Mouse (Mus musculus): ENCODE results near the gene Nol4l.

The Nol4l gene

DNA sequence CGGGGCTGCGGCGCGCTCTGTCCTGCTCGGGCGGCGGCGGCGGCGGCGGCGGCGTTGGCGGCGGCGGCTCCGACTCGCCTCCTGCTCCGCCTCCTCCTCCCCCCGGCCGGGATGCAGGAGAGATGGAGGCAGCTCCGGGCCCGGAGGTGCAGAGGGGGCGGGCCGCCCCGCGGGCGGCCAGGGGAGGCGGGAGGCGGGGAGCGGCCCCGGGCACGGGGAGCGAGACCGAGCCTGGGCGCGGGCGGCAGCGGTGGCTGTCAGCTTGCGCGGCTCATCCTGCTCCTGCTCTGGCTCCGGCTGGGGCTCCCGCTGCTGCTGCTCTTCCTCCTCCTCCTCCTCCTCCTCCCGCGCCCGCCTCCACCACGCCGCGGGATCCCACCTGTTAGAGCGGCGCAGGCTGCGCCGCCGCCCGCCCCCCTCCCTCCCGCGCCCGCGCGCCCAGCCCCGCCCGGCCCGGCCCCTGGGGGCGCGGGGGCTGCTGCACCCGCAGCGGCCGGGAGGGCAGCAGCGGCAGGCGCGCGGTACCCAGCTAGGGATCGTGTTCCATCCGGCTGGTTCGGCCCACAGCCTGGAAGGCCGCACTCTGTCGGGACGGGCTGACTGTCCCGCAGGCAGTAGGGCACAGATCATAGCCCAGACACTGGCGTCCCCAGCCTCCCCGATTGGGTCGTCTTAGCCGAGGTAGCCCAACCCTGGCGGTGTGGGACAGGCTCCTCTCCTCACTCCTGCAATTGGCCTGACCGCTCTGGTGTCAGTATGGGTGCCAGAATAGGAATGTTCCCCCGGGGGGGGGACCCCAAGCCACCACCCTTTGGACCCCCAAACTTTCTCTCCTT is at the start of gene Nol4l:
TSS of gene Nol4l (minus strand) at position 41 of the 836 bp plus-strand sequence.
- DNase-seq (ENCODE audit: low spot score in 2 of 2) = no peak

DNA sequence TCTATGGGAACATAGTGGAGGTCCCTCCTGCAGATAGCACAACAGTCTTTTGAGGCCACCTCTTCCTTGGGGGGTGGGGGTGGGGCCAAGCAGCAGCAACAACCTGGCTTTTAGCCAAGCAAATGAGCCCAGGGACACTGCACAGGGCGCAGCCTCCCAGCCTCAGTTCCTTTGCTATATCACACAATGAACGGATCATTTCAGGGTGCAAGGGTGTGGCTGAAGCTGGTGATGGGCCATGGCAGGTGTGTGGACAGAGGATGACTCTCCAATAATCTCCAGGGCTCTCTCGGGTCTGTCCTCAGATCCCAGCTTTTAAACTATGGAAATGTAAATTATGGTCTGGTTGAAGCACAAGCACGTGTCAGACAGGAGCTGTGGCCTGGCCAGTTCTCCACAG is 47.4 kb upstream of the Nol4l start:
- no peak for DNase-seq (ENCODE audit: low spot score in 2 of 2)

DNA sequence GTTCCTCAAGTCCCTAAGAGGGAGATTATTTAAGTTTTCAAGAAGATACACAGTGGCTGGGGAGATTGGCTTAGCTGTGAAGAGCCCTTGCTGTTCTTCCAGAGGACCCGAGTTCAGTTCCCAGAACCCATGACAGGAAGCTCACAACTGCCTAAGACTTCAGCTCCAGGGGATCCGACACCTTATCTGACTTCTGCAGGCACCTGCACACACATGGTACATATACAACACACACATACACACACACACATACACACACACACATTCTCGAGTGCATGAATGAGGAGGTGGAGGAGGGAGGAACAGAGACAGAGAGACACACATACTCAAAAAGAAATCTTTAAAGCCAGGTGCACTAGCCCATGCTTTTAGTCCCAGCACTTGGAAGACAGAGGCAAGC is 46.4 kb upstream of the Nol4l start:
- no peak for DNase-seq (ENCODE audit: low spot score in 2 of 2)

DNA sequence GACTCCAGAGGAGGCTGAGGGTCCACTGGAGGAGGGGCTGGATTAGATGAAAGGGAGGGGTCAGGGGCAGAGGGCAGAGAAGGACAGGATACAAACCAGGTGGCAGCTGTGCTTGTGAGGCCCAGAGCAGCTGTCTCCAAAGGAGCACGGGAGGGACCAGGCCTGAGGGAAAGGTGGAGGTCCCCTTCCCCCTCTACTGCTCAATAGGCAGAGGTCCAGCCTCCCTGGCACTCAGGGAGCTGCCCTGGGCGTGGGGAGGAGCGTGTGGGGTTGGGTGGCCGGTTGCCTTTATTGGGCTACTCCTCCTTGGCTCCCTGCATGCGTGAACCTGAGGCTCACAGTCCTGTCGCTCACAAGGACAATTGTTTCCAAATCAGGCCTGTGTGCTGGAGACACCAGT is 45.8 kb upstream of the Nol4l start:
- DNase-seq (ENCODE audit: low spot score in 2 of 2) = no peak

DNA sequence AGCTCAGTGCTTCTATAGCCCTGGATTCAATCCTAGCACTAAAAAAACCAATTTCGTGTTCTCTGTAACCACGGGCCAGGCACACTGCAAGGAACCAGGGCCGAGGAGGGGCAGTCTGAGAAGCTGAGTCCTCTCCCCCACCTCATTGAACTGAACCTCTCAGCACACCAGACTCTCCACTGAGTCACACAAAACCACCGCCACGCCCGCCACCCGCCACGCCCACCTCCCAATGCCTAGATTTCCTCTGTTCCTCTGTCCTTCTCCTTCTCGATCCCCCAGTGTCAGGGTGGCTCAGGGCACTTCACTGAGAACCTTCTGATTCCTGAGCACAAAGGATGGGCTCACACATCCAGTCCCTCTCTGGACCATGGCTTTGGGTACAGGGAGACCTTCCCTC is 43.3 kb upstream of the Nol4l start:
- no peak for DNase-seq (ENCODE audit: low spot score in 2 of 2)

DNA sequence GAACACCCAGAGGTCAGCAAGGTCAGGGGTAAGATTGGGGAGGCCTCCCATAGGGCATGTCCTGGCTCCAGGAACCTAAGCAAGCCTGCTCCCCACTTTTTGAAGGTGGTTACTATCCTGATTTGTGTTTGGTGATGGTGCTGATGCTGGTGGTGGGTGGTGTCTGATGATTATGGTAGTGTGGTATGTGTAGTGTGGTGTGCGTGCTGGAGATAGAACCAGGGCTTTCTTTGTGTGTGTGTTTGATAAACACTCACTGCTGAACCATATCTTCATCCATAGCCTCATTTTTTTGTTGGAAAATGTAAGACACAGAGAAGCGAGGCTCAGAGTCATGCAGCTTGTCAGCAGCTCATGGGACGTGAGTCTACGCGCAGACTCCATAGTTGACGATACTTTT is 38.8 kb upstream of the Nol4l start:
- DNase-seq (ENCODE audit: low spot score in 2 of 2) = no peak

DNA sequence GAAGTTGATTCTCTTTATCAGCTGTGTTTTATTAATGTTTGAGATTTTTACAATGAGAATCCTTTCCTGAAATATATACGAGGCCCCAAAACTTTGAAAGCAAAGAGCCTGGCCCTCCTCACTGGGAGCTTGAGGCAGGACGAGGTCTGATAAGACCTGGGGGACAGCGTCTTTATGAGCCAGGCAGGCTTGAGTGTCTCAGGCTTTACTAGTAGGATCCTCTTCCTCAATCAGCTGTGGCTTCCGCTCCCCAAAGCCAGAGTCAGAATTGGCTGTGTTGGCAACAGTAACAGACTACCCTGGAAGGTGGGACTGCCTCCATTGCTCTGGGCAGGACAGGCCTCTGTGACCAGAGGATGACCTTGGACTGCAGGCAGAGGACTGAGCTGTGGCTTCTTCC is 38.2 kb upstream of the Nol4l start:
- DNase-seq (ENCODE audit: low spot score in 2 of 2) = no peak

DNA sequence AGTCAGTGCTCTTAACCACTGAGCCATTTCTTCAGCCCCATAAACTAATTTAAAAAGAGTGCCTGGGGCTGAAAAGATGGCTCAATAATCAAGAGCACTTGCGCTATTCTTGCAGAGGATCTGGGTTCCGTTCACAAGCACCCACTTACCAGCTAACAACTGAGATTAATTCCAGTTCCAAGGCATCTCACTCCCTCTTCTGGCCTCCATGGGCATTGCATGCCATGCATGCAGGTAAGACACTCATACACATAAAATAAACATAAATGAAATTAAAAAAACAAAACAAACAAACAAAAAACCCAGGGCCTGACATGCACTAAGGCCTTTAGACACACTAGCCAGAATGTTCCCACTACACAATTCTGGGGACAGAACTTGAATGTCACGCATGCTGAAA is 34.6 kb upstream of the Nol4l start:
- no peak for DNase-seq (ENCODE audit: low spot score in 2 of 2)

DNA sequence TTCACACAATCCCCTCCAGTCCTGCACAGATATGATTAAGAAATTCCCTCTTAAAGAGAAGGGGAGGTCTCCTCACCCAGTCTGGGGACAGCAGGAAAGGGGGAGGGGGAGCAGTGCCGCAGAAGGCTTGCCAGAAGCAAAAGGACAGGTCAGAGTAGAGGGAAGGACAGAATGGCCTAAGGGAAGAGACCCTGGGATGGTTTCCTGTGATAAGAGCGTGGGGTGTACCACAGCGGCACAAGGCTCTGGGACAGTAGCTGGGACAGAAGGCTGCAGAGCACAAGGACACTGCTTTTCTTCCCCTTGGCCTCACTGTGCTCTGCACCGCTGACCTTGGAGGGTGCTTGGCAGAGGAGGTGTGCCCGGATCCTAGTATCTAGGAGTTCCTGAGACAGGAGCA is 31.8 kb upstream of the Nol4l start:
- no peak for DNase-seq (ENCODE audit: low spot score in 2 of 2)

DNA sequence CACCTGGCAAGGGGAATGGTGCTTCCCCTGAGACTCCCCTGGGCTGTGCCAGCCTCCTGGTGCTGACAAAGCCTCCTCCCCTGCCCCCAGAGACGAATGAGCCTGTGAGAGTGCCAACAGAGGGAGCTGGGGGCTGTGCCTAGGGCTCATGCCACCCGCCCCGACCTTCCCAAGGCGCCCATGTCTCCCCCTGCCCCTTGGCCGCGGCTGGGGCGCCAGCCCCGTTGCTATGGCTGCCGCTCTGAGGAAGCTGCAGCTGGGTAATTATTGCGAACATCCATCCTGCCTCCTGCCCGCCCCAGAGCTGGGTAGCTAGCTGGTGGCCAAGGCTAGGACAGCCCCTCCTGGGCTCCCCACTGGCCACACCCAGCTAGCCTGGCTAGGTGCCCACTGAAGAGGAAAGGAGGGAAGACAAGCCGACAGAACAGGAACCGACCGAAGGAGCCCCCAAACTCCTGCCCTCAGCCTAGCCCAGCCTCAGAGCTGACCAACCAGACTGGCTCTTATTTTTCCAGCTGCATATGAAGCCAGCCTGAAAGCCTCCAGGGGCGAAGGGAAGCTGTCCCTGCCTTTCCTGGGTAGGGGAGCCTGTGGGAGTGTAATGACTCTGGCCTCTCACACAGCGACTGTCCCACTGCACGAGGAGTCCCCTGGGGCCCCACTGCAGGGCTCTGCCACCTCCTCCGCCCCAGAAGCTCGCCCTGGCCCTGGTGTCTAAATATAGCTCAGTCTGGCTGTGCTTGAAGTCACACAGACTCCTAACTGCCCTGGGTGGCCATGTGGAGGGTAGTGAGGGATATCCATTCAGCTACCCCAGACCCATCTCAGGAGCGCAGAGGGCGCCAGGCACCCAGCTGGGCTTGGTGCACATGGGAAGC is 31.1 kb upstream of the Nol4l start:
- DNase-seq (ENCODE audit: low spot score in 2 of 2) = peak in 1 of 2 experiments; percentile 5

DNA sequence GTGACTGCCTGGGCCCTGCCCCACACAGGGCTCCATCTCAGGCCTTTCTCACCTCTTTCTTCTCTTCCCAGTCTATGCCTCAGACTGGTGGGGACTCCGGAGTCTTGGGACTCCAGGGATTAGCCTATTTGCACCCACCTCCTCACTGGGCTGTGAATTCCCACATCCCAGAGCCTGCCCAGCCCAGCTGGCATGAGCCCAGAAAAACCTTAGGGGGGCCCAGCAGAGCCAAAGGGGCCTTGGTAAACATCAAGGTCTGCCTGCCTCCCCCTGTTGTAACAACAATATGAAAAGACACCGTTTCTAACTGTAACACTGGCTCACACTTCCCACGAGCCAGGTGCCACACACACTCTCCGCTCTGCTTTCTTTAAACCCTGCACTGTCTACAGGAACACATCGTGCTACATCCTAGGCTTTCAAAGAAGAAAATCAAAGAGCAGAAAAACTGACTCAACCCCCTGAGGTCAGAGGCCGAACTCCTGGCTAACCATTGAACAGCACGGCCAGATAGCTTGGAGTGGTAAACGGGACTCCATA is 29.9 kb upstream of the Nol4l start:
- DNase-seq (ENCODE audit: low spot score in 2 of 2) = peak in 1 of 2 experiments; percentile 9

DNA sequence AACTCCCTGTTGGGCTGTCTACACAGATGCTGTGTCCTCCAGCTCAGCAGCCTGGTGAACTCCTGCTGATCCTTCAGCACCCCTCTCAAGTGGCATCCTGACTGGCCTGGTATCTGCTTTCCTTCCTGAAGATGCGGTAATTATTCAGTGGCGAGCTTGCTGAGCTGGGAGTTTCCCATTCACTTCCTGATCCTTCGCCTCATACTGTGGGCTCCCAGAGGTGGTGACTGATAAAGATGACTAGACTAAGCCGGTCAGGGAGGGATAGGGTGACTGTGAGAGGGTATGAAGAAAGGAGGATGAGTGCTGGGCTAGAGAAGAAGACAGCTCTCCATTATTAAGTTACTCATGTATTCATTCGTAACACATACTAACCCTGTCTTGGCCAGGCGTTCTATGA is 28.7 kb upstream of the Nol4l start:
- no peak for DNase-seq (ENCODE audit: low spot score in 2 of 2)

DNA sequence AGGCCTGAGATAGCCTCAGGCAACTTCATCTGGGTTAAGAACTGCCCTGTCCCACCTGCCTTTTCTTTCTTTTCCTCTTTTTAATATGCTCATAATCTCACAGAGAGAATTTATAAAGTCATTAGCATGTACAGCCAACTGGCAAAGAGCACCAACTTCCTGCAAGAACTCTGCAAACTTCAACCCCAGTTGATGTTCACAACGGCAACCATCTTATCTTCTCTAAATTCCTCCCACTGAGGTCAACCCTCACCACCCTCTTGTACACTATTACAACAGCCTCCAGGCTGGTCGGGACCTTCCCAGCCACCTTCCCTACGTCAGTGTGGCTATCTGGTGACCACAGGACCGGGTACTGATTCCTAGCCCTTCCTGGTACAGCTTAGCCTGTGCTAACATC is 27.5 kb upstream of the Nol4l start:
- no peak for DNase-seq (ENCODE audit: low spot score in 2 of 2)

DNA sequence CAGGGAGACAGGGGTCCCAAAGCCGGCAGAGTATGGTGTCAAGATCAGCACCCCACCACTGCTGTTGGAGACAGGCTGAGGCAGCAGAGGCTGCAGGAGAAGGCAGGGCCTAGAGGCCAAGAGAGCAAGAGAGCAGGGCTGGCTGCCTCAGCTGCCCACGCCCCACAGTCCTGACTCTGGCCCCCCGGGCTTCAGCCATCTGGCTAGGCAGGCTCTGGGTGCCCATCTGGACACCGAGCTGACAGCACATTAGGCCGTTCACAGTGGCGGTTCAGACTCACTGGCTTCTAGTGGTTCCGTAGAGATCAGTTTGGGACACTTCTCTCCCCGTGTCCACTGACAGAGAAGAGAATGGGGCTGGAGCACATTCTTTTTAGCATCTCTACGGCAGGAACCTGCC is 26.4 kb upstream of the Nol4l start:
- no peak for DNase-seq (ENCODE audit: low spot score in 2 of 2)

DNA sequence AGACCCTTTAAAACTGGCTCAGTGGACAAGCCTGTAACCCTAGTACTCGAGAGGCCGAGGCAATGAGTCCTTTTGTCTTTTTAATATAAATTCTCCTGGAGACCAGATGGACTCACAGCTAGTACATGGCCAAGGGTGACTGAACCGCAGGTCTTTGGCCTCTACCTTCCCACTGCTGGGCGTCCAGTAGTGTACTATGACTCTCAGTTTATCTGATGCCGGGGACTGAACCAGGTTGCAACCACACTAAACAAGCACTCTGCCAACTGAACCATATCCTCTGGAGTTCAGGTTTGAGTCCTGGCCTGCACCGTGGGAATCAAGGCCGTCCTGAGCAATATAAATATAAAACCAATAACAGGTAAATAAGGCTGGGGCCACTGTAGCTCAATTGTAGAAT is 24.8 kb upstream of the Nol4l start:
- DNase-seq (ENCODE audit: low spot score in 2 of 2) = no peak

DNA sequence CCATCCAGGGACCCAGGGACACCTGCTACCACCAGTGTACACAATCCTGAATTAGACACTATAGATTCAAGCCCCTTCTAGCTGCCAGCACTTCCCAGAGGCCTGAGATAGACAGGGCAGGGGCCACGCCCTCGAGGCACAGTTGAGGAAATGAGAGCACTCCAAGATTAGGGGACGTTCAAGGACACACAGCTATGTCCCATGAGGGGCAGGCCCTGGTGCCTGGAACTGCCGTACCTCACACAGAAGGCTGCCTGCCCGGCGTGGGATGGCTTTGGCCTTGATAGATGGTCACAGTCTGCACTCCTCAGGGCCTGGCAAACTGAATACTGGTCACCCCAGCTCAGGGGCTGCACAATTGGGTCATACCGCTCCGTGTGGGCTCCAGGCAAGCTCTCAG is 19.7 kb upstream of the Nol4l start:
- DNase-seq (ENCODE audit: low spot score in 2 of 2) = no peak

DNA sequence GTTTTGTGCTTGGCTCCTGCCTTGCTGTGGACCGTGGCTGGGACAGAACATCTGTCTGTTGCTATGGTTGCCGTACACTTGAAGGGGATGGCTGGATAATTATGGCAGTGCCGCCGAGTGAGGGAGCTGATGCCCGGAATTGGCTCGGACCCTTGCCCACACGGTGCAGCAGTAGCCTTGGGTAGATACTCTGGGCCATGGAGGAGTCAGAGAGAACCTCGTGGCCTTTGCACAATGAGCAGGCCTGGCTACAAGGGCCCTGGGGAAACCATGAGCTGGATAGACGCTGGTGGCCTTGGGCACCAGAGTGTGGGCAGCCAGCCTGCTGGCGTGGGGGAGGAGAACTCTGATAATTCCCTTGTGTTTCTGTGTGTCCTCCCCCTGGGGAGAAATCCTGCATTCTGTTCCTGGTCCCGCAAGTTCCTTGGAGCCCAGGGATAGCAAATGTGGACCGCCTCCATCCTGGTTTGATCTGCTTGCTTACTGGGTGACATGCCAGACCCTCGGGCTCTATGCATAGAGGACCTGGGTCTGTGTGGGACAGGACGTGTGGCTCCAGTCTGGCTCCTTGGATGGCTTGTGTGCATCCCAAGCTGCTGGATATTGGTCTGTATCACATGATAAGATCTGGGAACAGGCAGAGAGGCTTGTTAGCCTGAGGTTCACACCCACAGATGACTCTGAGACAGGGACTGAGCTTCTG is 18.6 kb upstream of the Nol4l start:
- DNase-seq (ENCODE audit: low spot score in 2 of 2) = no peak

DNA sequence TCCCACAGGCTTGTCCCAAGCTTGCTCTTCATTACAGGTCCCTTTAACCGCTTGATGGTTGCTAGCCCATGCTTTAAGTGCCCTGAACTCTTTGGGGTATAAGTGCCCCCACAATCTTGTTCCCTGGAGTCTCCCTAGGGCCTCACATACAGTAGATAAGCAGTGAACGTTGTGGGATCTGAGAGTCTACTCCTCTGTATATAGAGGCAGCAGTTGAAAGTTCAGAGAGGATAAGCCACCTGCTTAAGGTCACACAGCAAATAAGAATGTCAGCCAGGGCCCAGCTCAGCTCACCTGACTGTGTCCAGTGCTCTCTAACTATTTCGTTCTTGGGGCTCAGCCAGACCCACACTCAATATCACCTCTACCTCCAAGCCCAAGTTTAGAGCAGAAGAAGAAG is 17.9 kb upstream of the Nol4l start:
- no peak for DNase-seq (ENCODE audit: low spot score in 2 of 2)

DNA sequence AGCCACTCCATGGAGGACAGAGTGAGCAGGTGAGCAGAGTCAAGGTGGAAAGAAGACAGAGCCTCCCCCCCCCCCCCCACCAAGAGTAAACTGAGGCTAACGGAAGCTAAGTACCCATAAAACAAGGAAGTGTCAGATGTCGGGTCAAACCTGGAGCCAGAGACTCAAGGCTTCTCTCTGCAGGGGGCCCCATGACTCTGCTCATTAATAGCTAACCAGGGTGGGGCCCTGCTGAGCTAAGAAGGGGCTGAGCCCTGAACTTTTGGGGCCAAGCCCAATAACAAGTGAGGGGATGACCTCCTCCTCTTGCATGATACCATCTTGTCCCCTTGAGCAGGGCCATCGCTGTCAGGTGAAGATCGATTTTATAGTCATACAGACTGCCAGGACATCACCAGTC is 17.2 kb upstream of the Nol4l start:
- no peak for DNase-seq (ENCODE audit: low spot score in 2 of 2)

DNA sequence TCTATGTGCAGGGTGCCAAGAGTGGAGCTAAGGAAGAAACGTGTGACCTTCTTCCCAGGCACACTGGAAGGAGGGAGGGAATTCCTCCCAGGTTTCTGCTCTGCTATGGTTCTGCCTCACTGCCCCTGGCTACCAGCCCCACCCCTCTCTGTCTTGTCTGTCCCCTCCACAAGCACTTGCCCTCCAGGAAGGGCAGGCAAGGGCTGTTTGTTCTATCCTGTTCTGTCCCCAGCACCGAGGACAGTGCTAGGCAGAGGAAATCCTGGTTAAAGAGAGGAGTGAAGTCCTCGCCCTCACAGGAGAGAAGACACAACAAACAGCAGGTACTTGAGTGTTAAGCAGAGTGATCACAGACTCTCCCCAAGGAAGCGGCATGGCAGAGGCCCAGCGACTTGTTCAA is 16.7 kb upstream of the Nol4l start:
- DNase-seq (ENCODE audit: low spot score in 2 of 2) = no peak

DNA sequence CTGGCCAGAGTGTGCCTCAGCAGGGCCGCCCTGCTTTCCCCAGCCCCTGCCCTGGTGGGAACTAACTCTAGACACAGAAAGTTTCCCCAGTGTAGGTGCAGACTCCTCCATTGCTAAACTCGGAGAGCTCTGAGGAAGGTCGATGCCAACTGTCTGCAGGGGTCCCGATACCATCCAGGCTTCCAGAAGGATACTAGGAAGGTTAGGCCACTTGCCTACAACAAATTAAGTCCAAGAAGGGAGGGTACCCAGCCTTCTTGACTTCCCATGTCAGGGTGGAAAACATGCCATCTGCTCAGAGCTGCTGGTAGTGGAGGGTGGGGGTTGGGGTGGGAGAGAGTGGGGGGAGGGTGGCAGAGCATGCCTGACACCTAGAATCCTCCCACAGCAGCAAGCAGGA is 15.0 kb upstream of the Nol4l start:
- no peak for DNase-seq (ENCODE audit: low spot score in 2 of 2)
